Mouse (Mus musculus): ENCODE measurements around the gene Itpr2. TPM values are rescaled to one million over a fixed set of nuclear protein-coding genes. Genes with fewer than 3 reads are reported as not detected.
"Not testable (repeated sequence)": the region's sequence is repeated elsewhere in the genome, so short reads cannot be mapped to it uniquely, and the experiment has no call there.

Itpr2 gene
- total RNA-seq, 2 experiments from 2014 or later: 19.2 to 20.8 TPM

DNA sequence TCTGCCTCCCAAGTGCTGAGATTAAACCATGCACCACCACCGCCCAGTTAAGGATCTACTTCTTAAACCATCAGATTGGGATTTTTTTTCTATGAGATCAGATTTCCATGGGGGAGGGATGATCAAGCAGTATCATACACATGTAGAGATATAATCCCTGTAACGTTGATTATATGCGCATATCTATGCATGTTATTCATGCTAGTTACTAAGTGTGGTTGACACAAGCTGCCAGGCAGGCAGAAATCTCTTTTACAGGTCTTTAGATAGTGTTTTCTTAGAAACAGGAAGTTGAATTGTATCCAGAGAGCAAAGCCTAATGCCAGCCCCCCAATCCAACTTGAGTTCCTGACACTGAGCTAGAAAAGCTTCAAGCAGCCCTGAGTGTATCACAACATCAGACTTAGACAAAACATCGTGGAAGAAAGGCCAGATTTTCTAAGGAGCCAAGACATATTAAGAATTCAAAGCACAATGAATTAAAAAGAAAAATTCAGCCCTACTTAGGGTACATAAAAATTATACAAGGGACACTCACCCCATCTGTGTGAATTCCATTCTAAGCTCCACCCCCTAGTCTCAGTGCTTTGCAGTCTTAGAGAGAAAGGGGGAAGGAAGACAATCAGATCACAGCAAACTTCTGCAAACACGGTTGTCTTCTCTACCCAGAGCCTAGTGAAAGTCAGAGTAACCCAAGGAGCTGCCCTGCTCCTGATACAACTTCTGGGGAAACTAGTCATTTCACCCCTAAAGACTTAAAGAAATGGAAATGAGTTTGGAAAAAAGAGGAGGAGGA lies 22.9 kb downstream of the Itpr2 start:
- intact Hi-C loops (cut with DNase I): no loop called here

DNA sequence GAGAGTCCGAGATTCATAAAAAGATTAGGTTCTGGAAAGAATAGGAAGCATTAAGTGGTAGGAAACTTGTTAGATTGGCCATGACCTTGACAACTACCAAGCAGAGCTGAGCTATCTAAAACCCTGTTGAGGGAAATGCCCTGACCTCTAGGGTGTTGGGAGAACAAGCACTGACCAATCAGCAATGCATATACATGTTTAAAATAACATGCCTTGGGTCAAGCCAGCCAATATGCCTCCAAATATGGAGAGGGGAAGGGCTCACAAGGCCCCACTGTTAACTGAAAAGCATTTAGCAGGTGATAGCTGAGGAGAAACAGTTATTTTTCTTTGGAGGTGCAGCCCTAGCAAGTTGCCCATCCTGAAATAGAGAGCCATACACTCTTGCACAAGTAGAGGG lies 25.2 kb downstream of the Itpr2 start:
- DNase-seq (ENCODE audit: low spot score in 2 of 2): no peak
- intact Hi-C loops (cut with DNase I): no loop called here

More for the DNA sequence above, 22.9 kb downstream of the Itpr2 start:
- no peak for DNase-seq (ENCODE audit: low spot score in 2 of 2)

DNA sequence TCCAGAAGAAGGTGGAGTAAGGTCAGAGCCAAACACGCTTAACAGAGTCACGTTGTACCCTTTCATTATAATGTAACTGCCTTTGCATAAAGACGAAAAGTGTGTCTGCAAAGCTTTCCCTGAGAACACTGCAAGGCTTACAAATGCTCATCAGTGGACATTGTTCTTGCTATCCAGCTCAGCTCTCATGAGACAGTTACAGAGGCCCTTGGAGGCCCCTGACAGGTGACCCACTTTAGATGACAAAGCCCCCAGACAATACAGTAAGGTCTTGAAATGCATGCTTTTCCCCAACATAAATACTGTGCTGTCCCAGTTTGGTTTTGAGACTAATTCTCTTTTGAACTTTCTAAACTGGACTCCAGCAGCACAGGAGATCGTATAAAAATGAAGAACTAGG lies 27.9 kb downstream of the Itpr2 start:
- intact Hi-C loops (cut with DNase I): no loop called here
- DNase-seq (ENCODE audit: low spot score in 2 of 2): no peak

DNA sequence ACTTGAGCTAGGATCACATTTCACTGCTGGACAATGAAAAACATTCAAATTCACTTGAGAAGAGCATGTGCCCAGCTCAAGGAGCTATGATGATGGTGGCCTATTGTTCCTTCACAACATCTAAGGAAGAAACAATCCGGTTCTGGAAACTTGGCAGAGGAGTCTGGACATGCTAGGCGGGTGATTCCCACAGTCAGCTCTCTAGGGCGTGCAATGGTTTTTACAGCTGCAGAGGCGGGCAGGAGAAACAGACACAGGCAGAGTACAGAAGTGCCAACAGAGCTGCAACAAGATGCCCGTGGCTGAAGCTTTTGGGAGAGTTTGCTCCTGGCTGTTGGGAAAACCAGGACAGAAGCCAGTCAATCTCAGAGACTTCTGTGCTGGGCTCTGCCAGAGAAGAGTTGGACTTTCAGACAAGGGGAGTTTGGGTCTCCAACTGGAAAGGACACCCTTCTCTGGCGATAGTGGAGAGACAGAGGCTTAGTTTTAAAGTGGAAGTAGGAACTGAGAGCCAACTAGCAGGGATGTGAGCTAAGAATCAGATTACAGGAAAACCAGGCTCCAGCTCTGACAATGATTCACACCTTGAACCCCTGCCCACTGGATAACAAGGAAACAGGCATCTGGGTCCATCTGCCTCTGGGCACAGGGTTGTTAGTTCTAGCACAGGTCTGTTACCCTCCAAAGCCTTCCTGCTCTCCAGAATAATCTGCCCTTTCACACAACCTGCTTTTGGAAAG lies 28.6 kb downstream of the Itpr2 start:
- DNase-seq (ENCODE audit: low spot score in 2 of 2): no peak
- intact Hi-C loops (cut with DNase I): no loop called here

DNA sequence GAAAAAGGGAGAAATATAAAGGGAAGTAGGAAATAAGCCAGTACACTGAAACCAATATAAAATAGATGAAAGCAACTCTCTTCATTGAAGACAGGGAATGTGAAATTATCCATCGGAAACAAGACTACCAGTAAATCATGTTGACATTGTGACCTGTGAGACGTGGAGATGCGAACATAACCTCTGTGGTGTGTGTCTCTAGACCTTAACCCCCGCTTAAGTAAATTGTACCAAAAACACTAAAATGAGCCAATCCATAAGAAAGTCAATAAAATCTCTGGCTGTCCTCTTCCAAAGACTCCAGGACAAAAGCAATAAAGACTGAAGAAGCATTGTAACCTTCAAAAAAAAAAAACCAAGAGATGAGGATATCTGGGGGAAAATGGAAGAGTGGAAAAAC lies 31.6 kb downstream of the Itpr2 start:
- intact Hi-C loops (cut with DNase I): no loop called here
- no peak for DNase-seq (ENCODE audit: low spot score in 2 of 2)

DNA sequence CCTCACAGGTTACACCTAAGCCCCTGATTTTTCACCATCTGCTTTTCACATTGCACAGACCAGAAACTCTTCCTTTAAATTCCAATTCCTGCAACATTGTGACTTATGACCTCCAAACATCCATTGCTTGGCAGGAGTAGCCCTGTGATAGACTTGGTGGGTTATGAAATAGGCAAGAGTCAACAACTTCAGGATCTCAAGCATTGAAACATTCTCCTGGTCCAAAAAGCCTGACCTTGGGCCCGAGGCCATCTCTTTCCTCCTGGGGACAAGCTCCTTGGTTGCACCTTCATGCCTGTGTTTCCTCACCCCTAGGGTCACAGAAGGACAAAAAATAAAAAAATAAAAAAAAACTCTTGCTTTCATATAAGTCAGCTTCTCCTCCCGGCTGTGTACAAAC lies 32.1 kb downstream of the Itpr2 start:
- intact Hi-C loops (cut with DNase I): no loop called here
- no peak for DNase-seq (ENCODE audit: low spot score in 2 of 2)

DNA sequence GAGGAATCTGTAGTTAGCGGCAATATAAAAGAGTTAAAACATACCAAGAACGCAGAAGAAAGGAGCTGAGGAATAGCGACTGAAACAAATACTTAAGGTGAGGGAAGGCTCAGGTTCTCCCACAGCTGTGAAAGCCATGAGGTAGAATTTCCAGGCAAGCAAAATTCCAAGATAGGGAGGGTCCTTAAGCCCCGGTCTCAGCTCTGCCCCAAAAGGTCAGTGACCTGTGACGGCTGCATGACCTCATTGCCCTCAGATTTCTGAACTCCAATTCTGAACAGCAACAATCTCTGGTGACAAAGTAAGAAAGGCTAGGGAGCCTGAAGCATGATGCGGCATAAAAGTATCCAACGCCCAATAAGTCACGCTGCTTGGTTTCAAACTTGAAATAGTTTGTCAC lies 33.7 kb downstream of the Itpr2 start:
- no peak for DNase-seq (ENCODE audit: low spot score in 2 of 2)
- intact Hi-C loops (cut with DNase I): no loop called here

DNA sequence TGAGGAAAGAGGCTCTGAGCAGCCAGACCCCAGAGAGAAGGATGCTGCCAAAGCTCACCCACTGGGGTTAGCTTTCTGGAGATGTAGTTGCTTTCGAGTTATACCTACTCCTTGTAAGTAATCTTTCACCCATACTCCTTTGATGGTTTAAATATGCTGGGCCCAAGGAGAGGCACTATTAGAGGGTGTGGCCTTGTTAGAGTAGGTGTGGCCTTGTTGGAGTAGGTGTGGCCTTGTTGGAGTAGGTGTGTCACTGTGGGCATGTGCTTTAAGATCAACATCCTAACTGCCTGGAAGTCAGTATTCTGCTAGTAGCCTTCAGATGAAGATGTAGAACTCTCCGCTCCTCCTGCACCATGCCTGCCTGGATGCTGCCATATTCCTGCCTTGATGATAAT lies 37.4 kb downstream of the Itpr2 start:
- DNase-seq (ENCODE audit: low spot score in 2 of 2); intact Hi-C loops (cut with DNase I): not testable (repeated sequence)

DNA sequence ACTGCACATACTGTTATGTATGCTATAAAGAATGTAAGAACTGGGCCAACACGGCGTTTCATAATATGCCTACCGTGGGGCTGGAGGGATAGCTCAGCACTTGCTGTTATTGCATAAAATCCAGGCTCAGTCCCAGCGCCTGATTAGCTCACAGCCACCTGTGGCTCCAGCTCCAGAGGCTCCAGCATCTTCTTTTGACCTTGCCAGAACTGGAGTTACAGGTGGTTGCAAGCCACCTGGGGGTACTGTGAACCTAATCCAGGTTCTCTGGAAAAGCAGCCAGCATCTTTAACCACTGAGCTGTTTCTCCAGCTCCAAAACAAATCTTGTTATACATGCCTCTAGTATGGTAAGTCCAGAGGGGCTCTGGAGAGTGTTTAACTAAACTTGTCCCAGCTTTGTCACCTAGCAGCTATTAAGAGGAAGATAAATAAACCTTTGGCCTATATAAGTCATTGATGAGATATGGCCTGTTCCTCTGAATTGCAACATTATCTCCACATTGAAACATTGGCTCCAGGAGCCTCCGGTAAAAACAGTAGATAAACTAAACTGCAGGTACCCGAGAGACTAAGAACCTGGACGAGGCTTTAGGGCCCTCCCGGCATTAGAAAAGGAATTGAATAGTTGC lies 37.9 kb downstream of the Itpr2 start:
- intact Hi-C loops (cut with DNase I): no loop called here
- DNase-seq (ENCODE audit: low spot score in 2 of 2): no peak

DNA sequence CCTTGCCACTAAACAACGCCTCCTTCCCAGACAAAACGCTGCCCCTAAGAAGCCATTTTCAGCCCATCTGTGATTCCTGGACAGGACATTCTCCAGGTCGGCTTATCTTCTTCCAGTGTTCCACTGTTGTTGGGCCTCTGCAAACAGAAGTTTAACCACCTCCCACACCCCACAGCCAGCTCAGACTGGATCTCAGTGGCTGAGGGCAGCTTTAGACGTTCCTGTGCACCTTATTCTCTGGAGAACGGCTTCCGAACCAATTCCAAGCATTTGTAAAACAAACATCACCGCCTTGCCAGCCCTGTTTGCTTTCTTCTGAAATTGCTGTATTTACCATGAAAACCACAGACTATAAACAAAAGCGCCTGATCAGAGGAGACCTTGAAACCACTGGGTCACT lies 41.1 kb downstream of the Itpr2 start:
- no peak for DNase-seq (ENCODE audit: low spot score in 2 of 2)
- intact Hi-C loops (cut with DNase I): no loop called here

DNA sequence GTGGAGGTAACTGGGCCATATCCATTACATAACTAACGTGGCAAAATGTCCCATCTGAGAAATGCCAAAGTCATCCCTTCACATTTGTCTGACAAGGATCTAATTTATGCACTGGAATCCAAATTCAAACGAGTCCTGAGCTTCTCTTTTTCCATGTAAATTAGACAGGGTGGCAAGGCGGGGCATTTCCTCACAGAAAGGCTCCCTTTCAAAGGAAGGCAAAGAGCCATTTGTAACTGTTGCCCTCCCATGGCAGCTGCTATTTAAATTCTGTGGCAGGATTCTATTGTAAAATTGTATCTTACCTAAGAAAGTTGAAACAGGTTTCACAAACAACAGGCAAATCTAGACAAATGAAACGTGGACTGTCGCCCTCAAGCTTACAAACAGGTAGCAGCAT lies 43.6 kb downstream of the Itpr2 start:
- intact Hi-C loops (cut with DNase I): no loop called here
- no peak for DNase-seq (ENCODE audit: low spot score in 2 of 2)

DNA sequence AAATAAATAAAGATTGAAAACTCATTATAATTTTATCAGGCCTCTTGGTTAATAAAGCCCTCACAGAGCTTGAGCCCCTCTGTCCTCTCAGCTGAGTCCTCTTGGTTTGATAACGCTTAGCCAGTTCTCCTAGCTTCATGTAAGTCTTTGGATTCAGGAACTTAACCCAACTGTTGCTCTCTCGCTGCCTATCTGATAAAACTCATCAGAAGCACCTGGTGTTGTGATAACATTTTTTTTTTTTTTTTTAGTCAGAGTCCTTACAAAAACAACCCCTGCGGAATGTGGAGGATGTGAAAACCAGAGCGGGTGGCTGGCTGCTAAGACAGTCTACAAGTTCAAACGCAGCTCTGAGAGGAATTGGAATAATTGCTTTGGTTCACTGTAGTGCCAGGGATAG lies 45.3 kb downstream of the Itpr2 start:
- intact Hi-C loops (cut with DNase I): no loop called here
- no peak for DNase-seq (ENCODE audit: low spot score in 2 of 2)

DNA sequence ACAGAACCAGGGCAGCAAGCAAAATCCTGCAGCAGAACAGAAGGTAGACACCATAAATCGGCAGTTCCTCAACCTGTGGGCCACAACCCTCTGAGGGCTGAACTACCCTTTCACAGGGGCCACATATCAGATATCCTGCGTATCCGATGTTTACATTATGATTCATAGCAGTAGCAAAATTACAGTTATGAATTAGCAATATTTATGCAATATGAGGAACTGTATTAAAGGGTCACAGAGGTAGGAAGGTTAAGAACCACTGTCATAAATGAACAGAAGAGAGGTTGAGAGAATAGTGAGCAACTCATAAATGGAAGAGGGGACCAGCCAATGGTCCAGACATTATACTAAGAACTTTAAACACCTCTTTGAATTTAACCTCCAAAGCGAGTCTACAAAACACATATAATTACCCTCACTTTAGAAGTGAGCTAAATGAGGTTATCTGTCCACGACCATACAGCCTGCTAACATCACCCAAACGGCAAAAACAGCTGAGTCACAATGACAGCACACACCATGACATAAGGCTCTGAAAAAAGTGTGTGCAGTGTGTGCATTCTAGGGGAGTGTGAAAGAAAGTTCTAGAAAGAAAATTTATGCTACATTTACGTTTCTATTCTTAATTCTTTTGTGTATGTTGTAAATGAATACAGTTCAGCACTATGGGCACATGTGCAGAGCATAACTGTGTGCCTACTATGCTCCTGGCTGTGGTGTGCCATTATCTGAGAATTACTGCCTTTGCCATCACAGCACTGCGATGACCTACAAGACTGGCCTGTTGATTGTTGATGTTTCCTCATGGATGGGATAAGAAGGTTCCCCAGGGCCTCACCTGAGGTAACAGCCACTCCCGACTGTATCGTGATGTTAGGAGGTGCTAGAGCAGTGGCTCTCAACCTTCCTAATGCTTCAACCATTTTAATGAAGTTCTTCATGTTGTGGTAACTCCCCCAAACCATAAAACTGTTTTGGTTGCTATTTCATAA lies 47.2 kb downstream of the Itpr2 start:
- no peak for DNase-seq (ENCODE audit: low spot score in 2 of 2)
- intact Hi-C loops (cut with DNase I): no loop called here

DNA sequence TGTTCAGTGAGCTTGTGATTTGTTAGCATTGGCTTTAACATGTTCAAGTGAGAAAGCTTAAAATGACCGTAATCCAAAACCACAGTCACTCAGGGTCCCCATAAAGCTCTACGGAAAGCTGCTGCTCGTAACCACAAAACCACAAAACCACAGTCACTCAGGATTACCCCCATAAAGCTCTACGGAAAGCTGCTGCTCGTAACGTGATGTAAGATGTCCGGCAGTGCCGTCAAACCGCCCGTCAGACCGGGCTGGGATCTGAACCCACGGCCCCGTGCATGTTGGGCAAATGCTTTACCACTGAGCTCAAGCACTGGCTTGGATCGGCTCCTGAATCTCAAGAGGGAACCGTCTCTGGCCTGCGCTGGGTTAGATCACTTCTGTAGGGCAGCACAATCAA lies 49.5 kb downstream of the Itpr2 start:
- intact Hi-C loops (cut with DNase I): no loop called here
- DNase-seq (ENCODE audit: low spot score in 2 of 2): no peak

DNA sequence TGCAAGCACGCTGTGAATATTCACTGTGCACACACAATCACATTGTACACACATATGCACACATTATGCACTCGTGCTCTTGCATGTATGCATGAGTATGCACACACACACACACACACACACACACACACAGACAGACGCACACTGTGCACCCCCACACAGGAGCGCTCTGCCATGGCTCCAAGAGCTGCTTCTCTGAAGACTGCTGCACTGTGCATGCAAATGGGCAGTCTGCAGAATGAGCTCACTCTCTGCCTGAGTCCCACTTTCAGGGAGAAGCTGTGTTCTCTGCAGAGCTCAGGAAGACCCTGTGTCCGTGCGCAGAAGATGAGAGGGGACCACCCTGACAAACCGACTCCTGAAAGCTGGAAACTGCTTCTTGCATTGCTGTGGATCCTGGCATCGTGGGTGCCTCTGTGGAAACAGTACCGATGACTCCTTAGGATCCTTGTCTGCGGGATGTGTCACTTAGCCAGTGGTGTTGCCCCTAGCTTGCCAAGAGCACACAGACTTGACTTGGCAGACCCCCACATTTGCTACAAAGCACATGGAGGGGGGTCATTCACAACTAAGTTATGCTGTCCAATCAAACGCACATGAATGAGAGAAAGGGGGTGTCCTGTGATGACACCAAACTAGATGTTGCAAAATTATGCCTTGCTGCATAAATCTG lies 55.9 kb downstream of the Itpr2 start:
- intact Hi-C loops (cut with DNase I): no loop called here
- peak; percentile 25 to 31 for DNase-seq (ENCODE audit: low spot score in 2 of 2)

DNA sequence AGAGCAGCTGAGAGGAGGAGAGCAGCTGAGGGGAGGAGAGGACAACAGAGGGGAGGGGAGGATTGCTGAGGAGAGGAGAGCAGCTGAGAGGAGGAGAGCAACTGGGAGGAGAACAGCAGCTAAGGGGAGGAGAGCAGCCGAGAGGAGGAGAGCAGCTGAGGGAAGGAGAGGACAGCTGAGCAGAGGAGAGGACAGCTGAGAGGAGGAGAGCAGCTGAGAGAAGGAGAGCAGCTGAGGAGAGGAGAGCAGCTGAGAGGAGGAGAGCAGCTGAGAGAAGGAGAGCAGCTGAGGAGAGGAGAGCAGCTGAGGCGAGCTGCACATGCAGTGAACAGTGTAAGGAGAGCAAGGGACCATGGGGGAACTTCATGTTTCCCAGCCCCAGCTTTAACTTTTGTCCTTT lies 62.2 kb downstream of the Itpr2 start:
- no peak for DNase-seq (ENCODE audit: low spot score in 2 of 2)
- intact Hi-C loops (cut with DNase I): loop anchor here (5.0 kb wide), 1 partner anchor 62 kb away; the partner anchor contains the start of gene Itpr2

DNA sequence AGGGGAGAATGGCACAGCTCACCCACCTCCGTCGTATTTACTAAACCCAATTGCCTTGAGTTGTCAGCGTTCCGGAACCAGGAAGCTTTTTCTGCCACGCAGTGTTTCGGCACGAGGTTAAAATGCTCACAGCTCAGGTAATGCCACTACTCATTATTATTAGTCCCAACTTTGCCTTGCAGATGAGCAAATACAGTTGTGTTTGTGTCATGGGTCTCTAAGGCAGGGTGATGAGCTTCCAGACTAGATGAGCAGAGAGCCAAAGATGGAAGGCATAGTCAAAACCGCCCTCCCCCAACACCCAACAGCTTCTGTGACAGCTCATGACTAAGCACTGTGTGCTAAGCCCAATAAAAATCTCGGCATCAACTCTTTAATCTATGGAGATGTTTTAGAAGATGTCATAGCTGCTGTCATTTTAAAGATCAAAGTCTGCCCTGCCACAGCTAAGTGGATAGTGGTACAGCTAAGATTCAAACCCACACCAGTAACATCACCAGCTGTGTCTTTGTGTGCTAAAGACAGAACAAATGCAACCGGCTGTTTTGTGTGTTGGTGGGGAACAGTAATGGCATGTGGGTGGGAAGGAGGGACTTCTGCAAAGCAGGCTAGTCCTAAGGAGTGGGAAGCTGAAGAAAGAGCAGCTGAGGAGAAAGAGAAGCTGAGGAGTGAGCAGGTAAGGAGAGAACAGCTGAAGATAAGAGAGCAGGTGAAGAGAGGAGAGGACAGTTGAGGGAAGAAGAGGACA lies 62.8 kb downstream of the Itpr2 start:
- DNase-seq (ENCODE audit: low spot score in 2 of 2): peak in 1 of 2 experiments; percentile 30
- intact Hi-C loops (cut with DNase I): no loop called here

DNA sequence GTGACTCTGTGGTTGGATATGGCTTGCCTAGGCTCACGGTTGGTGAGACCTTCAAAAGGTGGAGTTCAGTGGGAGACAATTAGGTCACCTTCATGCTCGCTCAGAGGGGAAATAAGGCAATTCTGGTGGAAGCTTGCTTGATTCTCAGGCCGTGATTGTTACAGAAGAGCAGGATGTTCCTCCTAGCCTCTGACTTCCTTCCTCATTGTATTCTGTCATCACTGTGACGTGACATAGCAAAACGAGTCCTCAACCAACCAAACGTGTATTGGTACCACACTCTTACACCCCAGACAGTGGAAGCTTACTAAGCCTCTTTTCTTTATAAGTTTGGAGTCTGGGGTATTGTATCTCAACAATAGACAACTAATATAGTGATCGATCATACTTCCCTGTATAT lies 64.0 kb downstream of the Itpr2 start:
- intact Hi-C loops (cut with DNase I): no loop called here
- no peak for DNase-seq (ENCODE audit: low spot score in 2 of 2)
